Mouse (Mus musculus): ENCODE measurements around the gene Rfc1. TPM values are rescaled to one million over a fixed set of nuclear protein-coding genes. Genes with fewer than 3 reads are reported as not detected.

The Rfc1 gene
- polyA plus RNA-seq, 1 experiment from 2014 or later, result 82.3 TPM

Other genes starting within 250 kb of the Rfc1 start
- gene Tmem156, start 243.5 kb downstream of the Rfc1 start, polyA plus RNA-seq (2014; fragmentation: Nextera tagmentation; extraction: Ambion mirVana), result 0.42 and 0.55 TPM in 2 replicates
- 10.0 and 10.7 TPM in 2 replicates for gene Klhl5, start 228.1 kb downstream of the Rfc1 start, polyA plus RNA-seq (2014; fragmentation: Nextera tagmentation; extraction: Ambion mirVana)
- 4.9 and 5.8 TPM in 2 replicates for gene Wdr19, start 136.0 kb downstream of the Rfc1 start, polyA plus RNA-seq (2014; fragmentation: Nextera tagmentation; extraction: Ambion mirVana)
- gene Klb, start 12.6 kb upstream of the Rfc1 start, polyA plus RNA-seq (2014; fragmentation: Nextera tagmentation; extraction: Ambion mirVana), result 10.8 and 11.6 TPM in 2 replicates
- 1,151 and 1,248 TPM in 2 replicates for gene Rpl9, start 55.8 kb upstream of the Rfc1 start, polyA plus RNA-seq (2014; fragmentation: Nextera tagmentation; extraction: Ambion mirVana)
- 80.2 and 80.8 TPM in 2 replicates for gene Lias, start 55.8 kb upstream of the Rfc1 start, polyA plus RNA-seq (2014; fragmentation: Nextera tagmentation; extraction: Ambion mirVana)
- 48.2 and 49.3 TPM in 2 replicates for gene Ugdh, start 100.3 kb upstream of the Rfc1 start, polyA plus RNA-seq (2014; fragmentation: Nextera tagmentation; extraction: Ambion mirVana)
- not detected in 2 replicates for gene Gm43552, start 157.2 kb upstream of the Rfc1 start, polyA plus RNA-seq (2014; fragmentation: Nextera tagmentation; extraction: Ambion mirVana)
- gene Smim14, start 201.5 kb upstream of the Rfc1 start, polyA plus RNA-seq (2014; fragmentation: Nextera tagmentation; extraction: Ambion mirVana), result 56.5 and 68.9 TPM in 2 replicates
- gene Ube2k, start 201.6 kb upstream of the Rfc1 start, polyA plus RNA-seq (2014; fragmentation: Nextera tagmentation; extraction: Ambion mirVana), result 126 and 131 TPM in 2 replicates

Data from liver, embryonic 11.5 days (tissue).